Mouse (Mus musculus): ENCODE data around the gene Zbtb24.

- no peak for TF ChIP-seq CTCF (IDR thresholded peaks at IDR 0.05; ENCODE audit: insufficient read depth, low read length)
- TF ChIP-seq POLR2A (IDR thresholded peaks at IDR 0.05; ENCODE audit: borderline replicate concordance, extremely low read depth, low read depth, low read length), result no peak
Measured at GRCm38 (mm10) chr10:41474981-41475391, 24.8 kb downstream of the Zbtb24 start.
